Mouse (Mus musculus): Measurements from ENCODE around the gene Tmub2.
"Not testable (repeated sequence)": the region's sequence is repeated elsewhere in the genome, so short reads cannot be mapped to it uniquely, and the experiment has no call there.

Tmub2 gene

GRCm38 (mm10) chr11:102279595-102279994 is 5.1 kb upstream of the Tmub2 start:
- no peak for DNase-seq (ENCODE audit: low spot score)

- DNase-seq (ENCODE audit: low spot score) = not testable (repeated sequence)
Observed at GRCm38 (mm10) chr11:102280267-102280666, 4.5 kb upstream of the Tmub2 start.

GRCm38 (mm10) chr11:102283922-102284321 is 809 bp upstream of the Tmub2 start:
- no peak for DNase-seq (ENCODE audit: low spot score)

DNA sequence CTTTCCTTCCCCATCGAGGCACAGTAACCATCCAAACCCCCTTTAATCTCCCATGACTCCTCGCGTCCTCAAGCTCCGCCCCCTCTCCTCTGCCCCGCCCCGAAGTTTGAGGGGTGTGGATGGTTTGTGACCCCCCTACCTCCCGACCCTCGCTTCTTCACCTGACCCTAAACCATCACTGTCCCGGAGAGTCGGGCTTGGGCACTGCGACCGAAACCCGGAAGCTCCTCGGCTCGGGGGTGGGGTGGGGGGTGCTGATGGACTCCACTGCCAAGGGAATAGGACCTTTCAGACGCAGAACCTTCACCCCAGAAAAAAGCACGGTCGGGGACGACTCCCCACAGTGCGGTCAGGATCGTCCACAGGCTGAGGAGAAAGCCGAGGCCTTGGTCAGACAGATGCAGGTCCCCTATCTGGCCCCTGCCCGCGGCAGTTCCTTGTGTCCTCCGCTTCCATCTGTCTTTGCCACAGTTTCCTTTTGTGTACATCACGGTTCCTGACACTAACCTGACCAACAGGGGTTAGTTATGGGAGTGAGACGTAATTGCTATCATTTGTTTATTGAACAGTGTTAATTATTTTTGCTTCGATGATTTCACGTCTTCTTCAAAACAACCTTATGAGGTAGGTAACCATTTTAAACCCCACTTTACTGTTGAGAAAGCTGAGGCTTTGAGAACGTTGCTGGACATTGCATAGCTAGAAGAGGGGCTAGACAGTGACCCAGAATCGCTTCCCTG is 534 bp downstream of the Tmub2 start:
- no peak for DNase-seq (ENCODE audit: low spot score)

DNA sequence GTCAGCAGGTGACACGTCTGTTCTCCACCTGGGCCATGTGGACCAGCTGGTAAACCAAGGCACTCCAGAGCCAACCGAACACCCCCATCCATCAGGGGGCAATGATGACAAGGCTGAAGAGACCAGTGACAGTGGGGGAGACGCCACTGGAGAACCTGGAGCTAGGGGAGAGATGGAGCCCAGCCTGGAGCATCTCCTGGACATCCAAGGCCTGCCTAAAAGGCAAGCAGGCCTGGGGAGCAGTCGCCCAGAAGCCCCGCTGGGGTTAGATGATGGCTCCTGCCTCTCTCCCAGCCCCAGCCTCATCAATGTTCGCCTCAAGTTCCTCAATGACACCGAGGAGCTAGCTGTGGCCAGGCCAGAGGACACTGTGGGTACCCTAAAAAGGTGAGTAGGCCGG is 2.8 kb downstream of the Tmub2 start:
- DNase-seq (ENCODE audit: low spot score) = no peak

DNA sequence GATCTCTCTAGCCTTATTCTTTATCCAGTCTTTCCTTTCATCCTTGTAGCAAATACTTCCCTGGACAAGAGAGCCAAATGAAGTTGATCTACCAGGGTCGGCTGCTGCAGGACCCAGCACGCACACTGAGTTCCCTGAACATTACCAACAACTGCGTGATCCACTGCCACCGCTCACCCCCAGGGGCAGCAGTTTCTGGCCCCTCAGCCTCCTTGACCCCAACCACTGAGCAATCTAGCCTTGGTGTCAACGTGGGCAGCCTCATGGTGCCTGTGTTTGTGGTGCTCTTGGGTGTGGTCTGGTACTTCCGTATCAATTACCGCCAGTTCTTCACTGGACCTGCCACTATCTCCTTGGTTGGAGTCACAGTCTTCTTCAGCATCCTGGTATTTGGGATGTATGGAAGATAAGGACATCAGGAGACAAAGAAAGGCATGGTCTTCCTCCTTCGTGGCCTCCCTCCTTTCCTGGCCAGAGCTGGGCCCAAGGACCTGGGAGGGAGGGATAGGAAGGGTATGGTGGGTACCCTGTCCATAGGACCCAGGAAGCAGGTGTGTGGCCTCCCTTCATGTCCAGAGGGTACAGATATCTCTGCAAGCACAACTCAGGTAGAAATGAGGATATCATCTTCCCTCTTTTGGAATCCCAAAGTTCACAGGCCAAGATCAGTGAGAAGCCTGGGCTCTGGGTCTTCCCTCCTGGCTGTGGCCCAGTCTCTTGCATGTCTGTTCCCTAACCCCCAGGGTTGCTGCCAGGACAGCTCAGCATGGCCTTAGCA is 3.5 kb downstream of the Tmub2 start:
- DNase-seq (ENCODE audit: low spot score) = no peak

DNA sequence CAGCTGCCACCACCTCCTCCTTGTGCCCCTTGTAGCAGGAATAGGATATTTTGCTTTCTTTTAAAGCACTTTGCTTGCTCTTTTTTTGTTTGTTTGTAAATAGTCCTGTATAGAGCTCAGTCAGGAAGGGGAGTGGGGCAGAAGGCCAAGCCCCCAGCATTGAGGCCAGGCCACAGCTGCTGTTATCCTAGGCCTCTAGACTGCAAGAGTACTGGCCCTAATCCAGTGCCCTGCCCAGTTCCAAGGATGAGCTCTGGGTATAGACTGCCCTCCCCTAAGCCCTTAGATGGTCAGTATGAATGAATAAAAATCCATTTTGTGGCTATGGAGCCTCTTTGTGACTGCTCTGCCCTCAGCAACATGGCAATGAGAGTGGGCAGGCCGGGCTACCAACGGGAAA is 4.2 kb downstream of the Tmub2 start:
- DNase-seq (ENCODE audit: low spot score) = no peak

GRCm38 (mm10) chr11:102289511-102290100 is 4.9 kb downstream of the Tmub2 start:
- no peak for DNase-seq (ENCODE audit: low spot score)

- no peak for DNase-seq (ENCODE audit: low spot score)
Observed at GRCm38 (mm10) chr11:102290141-102290540, 5.4 kb downstream of the Tmub2 start.

DNA sequence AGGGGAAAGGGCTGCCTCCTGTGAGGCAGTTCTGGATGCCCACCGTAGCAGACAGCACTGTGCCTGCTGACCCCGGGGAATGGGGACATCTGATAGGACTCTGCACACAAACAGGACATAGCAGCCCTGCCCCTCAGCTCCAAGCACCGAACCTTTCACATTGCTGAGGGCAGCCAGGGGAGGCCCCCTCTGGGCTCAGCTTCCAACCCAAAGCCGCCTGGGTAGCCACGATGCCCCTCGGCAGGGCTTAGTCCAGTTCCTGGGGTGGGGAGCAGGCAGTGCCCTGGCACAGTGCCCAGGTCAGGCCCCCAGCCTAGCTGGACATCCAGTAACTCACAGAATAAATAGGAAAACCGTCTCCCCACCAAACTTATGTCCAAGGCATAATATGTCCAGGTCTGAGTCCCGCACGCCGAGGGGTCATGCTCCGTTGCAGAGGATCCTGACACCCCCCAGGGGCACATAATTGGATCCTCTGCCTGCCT is 6.4 kb downstream of the Tmub2 start:
- no peak for DNase-seq (ENCODE audit: low spot score)

- no peak for DNase-seq (ENCODE audit: low spot score)
Observed at GRCm38 (mm10) chr11:102293971-102294370, 9.2 kb downstream of the Tmub2 start.

DNA sequence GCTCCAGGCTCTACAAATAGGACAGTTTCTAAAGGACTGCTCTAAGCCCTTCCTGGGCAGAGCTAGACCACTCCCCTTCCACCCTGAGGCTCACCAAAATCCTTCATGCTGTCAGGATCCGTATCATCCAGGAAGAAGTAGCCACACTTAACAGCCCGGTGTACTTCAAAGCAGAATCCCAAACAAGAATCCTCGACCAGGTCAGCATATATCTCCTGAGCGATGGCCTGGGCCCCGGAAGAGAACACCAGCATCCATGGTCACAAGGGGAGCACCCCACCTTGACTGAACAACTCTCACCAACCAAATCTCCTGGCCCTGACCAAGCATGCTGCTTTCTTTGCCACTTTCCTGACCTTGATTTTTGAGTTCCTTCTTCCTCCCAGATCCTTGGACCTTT is 9.7 kb downstream of the Tmub2 start:
- DNase-seq (ENCODE audit: low spot score) = no peak

DNA sequence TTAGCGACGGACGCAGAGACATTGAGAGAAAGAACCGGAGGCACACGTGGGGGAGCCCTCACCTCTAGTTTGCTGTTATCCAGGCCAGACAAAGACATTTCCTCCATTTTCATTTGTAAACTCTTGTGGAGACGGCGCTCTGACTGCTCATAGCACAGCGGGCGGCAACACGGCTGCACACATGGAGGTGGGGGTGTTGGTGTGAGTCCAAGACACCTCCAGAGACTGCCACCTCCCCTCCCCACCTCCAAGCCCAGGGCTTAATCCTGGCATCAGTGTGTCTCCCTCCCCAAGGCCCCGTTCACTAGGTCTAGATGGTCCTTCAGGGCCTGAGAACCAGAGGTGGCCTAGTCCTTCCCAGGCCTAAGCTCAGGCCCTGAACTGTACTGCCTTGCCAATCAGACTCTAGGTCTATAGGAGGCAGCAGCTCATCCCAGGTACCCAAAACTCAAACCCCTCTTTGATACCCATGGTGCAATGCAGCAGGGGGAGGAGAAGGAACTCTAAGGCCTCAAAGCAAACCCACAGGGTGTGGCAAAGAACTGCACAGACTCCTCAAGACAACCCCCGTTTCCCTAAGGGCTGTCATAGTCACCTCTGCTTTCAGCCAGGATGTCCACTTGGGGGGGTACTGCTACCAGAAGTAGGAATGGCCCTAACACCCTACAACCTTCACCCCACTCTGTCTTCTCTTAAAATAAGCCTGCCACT is 10.3 kb downstream of the Tmub2 start:
- no peak for DNase-seq (ENCODE audit: low spot score)

GRCm38 (mm10) chr11:102295598-102296471 is 11.1 kb downstream of the Tmub2 start:
- peak; percentile 67 for DNase-seq (ENCODE audit: low spot score)

DNA sequence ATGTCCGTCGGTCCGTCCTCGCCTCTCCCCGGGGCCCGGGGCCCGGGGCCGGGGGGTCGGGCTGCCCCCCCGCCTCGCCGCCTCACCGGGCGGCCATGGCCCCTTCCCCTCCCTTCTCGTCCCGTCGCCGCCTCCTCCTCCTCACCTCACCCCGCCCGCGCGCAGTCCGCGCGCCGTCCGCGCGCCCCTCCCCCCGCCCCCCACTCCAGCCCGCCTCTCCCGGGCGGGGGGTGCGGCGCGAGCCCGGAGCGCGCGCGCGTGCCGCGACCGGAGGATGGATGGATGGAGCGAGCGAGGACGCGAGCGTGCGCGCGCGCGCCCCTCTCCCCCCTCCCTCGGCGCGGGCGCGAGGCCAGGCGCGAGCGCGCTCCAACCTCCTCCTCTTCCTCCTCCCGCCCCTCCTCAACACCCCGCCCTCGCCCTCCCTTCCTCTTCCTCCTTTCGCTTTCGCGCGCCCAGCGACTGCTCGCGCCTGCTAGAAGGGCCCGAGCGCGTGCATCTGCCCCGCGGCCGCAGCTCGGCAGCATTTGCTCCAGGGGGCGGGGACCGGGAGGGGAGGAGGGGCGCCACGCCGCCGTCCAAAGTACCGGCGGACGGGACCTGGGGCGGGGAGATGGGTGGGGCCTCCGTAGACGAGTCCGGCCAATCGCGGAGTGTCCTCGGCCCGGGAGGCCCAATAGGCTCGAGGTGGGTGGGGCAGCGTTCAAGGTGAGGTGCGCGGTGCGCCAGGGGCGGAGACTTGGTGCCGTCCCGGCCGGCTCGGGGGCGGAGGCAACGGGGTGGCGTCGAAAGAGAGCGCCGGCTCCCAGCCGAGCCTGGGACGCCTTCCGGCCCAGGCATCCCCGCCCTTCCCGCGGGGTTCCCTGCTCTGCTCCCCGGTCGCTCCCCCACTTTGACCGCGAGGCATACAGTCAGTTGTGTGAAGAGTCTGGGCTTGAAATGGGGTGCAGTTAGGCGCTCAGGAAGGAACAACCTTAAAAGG is 12.1 kb downstream of the Tmub2 start, which contains the start of gene Atxn7l3:
Gene Atxn7l3 (minus strand): TSS at position 141 of the 982 bp plus-strand sequence.
- DNase-seq (ENCODE audit: low spot score) = peak; percentile 99

DNA sequence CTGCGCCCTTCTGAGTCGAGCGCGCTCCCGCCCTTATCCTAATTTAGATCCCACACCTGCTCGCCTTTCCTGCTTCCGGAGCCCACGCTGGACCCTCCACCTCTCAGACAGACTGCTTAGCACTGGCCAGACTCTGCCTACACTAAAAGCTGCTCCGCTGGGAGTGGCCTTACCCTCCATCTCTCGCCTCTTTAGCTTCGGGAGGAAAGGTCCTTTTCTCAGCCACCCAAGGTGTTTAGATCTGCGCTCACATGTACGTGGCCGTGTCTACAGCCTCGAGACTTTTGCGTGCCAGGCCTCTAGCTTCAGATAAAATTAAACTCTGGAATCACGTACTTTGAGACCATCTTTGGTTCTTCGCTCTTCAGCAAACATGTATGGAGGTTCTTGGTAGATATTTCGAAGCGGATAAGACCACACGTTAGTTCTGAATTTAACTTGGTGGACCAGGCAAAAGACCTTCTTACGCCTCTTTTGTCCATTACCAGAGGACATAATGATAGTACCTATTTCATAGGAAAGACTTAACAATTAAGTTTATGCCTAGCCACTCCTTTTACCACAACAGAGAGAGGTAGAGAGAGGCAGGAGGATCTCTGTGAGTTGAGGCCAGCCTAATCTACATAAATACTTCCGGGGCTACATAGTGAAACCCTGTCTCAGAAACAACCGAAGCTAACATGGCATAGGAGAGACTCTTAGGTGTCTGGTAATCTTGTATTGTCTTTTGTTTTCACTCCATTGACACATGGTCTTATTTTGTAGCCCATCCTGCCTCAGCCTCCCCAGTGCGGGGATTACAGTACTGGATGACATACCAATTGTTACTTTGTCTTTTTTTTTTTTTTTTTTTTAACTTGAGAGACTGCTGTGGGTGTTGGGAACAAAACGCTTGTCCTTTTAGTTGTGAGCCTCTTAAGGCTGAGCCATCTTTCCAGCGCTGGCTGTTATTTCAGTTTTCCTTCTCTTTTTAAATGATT is 13.1 kb downstream of the Tmub2 start:
- no peak for DNase-seq (ENCODE audit: low spot score)

DNA sequence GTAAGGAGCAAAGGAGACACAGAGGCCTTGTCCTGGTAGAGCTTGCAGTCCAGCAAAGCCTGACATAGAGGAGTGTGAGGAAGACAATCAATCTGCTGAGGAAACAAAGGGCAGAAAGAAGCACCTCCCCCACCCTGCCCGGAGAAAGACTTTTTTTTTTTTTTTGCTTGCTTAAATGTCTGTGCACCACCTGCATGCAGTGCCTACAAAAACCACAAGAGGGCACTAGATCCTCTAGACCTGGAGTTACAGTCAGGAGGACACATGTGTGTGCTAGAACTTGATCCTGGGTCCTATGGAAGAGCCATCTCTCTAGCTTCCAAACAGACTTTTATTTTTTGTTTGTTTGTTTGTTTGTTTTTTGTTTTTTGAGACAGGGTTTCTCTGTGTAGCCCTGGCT is 15.1 kb downstream of the Tmub2 start:
- peak; percentile 69 for DNase-seq (ENCODE audit: low spot score)

GRCm38 (mm10) chr11:102304141-102304540 is 19.4 kb downstream of the Tmub2 start:
- no peak for DNase-seq (ENCODE audit: low spot score)

- DNase-seq (ENCODE audit: low spot score) = no peak
Observed at GRCm38 (mm10) chr11:102305359-102305758, 20.6 kb downstream of the Tmub2 start.

Measured in urinary bladder, postnatal 14 days (tissue).